Mouse (Mus musculus): Measurements from ENCODE around the gene Hmgn2. TPM values are rescaled to one million over a fixed set of nuclear protein-coding genes. Genes with fewer than 3 reads are reported as not detected.
"Not testable (repeated sequence)": the region's sequence is repeated elsewhere in the genome, so short reads cannot be mapped to it uniquely, and the experiment has no call there.

The Hmgn2 gene
- 10 to 100 TPM; 28.5 to 36.6 (median 31.6) TPM for total RNA-seq (2022)

DNA sequence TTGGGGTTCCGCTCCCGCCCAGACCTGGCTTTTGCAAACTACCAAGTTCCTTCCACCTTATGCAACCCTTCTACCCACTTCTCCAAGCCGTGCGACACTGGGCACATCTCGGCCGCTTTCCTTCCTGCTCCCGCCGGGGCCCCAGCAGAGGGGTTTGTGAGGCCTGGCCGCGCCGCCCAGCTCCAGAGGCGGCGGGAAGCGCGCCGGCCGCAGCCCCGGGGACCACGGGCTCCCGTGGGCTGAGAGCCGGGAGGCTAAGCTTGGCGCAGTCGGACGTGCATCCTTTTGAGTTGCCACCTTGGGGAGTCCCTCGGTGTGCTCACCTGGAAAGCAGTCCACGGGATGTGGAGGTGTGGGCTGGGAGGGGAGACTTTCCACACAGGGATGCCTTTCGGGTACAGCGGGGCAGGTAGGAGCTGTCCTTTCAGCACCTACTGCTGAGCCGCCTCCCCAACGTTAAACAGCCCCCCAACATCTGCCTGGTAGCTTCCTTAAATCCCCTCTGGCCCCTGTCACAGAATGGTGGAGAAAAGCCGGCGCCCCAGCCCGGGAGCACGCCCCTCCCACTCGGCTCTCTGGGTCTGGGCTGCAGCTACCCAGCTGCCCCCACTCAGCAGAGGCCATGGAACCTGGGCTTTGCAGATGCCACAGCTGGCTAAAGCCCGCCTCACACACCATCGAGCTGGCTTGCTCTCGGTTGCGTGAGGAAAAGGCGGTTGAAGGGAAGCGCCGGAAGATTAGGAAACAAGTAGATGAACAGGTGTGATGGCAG lies at the start of gene Hmgn2:
Gene Hmgn2 (minus strand): TSS at position 501 of the 772 bp plus-strand sequence.
- DNase-seq (ENCODE audit: low spot score in 2 of 2) = peak in 1 of 2 experiments; percentile 26

DNA sequence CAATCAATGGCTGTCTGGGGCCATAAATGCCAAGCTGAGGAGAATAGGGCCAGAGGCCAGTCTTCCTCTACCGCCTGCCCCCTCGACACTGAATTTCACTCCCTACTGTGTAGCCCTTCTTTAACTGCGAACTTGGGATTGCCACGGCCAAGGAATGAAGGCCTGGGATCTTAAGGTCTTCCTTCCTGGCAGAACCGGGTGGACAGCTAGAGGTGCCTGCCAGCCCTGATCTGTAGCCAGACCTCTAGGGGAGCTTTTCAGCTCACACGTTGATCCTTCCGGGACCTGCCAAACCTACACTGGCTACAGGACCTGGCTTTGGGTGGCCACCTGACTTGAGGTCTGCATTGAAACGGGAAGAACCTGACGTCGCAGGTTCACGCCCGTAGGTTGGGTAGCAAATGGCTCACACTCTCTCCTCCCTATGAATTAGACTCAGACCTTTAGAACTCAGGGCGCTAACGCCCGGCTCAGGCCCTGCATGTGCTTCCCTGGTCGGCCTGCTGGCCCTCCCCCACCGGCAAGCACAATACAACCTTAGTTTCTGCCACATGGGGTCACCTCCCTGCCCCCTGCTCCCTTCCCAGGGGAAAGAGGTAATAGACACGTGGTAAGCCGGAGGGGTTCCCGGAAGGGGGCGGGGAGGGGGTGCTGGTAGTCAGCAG lies 48.9 kb upstream of the Hmgn2 start:
- DNase-seq (ENCODE audit: low spot score in 2 of 2) = no peak

DNA sequence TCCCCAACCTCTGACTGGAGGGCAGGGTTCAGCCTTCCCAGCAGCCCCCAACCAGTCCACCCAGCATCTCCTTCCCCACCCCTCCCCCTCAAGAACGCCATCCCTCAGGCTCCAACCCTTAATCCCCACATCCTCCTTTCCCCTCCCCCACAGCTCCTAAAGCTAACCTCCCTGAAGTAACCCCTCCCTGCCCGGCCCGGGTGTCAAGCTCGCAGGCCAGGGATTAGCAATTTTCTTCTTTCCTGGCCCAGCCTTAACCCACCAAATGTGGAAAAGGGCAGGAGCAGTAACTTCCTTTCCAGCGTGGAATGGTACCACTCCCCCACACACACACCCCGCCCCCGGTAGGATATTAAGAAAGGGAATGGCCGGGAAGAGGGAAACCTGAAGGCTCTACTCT lies 48.3 kb upstream of the Hmgn2 start:
- DNase-seq (ENCODE audit: low spot score in 2 of 2) = no peak

DNA sequence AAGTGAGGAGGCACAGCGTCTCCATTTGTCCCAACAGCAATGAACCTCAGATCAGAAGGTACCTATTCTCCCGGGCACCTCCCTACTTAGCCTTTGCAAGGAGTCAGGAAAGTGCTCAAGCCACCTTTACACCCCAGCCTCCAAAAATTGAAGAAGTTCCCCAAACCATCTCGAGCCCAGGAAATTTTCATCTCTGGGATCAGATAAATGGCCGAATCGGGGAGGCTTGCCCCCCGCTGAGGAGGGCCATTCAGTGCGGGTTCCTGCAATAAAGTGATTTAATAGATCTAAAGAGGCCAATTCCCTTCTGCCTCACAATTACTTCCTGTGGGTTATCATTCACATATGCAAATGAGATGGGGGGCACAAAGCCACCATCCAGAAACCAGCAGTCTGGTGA lies 47.8 kb upstream of the Hmgn2 start:
- DNase-seq (ENCODE audit: low spot score in 2 of 2) = no peak

DNA sequence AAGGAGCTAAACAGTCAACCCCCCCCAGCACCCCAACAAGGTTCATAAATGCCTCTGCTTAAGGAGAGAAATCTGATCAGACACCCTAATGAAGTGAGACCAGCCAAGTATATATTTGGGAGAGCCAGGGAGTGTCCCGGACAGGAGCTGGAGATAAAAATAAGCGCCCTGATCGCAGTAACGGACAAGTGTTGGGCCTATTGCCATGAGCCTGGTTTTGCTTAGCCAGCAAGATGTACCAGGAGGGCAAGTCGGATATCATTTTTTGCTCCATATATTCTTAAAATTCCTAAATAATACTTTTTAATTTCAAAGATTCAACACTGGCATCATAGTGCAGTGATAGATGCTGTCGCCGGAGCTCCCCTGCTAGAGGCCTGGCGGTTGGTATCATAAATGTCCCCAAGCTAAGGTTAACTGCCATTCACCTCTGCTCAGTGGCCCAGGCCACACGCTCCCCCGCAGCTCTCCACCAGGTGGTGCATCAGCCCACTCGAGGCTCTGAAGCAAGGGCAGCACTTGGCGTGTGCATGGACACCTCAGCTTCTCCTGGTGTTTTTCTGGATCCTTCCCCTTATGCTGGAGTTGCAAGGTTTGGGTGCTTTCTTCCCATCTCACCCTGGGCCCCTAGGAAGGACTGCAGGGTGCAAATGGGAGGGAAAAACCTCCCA lies 44.5 kb upstream of the Hmgn2 start:
- peak; percentile 48 to 64 for DNase-seq (ENCODE audit: low spot score in 2 of 2)

DNA sequence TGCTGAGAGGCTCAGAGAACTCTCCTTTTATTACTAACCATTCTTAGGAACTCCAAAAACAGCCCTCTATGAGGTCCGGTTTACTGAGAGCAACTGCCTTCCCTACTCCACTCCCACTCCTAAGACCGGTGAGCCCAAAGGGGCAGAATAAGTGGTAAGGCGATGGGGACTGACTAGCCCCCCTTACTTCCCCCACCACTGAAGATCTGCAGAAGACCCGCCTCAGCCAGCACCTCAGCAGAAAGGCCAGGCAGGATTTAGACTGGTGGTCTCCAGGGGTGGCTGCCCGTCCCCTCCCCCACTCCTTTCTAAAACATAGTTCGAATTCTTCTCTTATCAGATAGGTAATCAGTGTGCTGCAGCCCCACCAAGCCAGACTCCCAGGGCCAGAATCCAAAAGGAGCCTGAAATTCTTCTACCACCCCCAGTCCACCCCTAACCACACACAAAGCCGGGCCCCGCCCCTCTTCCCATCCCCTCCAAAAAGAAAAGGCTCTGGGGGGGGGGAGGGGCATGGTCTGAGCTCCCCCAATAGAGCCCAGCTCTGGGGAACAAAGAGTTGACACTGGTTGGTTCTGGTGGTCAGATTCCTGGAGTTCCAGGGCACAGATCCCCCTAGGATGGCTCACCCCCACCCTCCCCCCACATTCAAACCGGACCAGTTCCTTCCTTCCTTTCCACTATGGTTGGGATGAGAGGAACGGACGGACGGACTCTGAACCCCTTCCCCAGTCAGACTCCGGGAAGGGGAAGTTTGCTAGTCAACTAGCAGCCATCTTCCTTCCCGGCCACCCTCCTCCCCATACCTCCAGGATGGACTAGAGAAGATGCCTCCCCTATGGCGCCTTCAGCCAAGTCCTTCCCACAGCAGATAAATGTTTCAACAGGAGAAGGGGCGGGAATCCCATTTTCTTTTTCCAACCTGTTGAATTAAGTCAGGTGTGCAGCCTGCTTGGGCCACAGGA lies 43.3 kb upstream of the Hmgn2 start:
- no peak for DNase-seq (ENCODE audit: low spot score in 2 of 2)

DNA sequence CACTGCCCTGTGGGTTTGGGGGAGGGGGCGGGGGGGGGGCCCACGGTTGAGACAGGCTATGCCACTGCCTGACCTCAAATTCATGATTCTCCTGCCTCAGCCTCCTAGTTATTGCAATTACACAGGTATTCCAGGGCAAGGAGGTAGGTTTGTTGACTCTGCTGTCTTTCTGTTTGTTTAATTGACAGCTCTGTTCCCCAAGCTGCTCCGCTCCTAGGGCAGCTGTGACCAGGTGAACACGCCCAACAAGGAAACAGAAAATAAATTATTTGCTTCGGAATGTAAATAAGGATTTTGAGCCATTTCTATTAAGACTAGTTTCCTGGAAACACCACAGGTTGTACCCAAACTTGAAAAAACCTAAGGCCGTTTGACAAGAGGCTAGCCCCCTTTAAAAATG lies 41.3 kb upstream of the Hmgn2 start:
- no peak for DNase-seq (ENCODE audit: low spot score in 2 of 2)

DNA sequence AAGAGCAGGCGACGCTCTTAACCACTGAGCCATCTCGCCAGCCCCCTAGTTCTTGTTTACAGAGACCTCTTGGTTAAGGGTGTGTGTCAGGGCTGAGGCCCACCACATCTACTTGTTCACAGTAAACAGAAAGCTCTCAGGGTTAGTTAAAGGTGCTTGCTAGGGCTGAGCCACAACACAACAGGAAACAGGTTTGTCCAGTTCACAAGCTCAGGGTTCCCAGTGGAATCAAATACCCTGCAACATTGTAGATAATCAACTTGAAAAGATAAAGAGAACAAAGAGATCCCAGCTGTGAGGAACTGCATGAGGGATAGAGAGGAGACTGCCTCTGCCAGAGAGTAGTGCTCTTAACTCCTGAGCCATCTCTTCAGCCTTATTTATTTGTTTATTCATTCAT lies 38.4 kb upstream of the Hmgn2 start:
- no peak for DNase-seq (ENCODE audit: low spot score in 2 of 2)

DNA sequence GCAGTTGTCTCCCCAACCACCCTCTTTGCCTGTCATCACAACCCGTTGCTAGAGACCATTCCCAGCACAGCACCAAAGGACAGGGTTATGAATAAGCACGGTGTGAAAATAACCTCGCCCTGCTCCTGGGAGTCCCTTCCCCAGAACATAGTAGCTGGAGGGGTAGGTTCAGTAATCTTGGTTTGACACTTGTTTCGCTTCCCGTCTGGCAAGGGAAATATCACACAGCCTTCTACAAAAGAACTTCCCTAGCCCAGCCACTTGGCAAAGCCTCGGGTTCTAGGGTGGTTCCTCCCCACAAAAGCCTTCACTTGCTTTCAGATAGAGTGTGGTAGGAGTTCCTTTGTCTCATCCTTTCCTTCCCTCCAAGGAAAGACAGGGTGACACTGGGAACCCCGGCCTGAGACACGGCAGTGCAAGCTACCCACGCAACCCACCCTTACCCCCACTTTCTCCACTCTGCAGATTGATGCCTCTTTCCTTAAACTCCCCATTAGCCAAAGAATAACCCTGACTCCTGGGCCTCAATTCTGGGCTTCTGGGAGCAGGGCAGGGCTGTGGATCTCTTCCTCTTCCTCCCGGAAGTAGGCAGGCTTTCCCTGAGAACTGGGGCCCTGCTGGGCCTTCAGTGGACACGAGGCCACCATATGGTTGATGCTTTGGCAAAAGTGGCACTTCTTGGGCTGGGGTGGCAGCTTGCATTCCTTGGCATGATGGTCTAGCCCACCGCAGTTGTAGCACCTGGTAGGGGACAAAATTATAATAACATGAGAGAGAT lies 37.3 kb upstream of the Hmgn2 start:
- no peak for DNase-seq (ENCODE audit: low spot score in 2 of 2)

DNA sequence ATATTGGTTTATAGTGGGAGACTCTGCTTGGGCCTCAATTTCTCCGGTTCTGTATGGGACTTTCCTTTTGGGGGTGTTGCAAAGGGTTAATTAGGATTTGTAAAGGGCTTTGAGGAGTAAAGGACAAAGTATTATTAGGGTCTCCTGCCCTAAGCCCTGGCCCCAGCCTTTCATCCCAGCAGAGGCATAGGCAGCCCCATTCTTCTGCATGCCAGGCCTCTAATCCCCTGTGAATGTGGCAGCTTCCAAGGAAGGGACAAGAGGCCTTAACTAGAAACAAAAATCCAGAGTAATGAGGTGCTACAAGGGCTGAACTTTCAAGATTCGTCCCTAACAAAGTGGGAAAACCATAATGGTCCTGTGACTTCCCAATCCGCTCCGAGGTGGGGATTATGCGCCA lies 34.5 kb upstream of the Hmgn2 start:
- DNase-seq (ENCODE audit: low spot score in 2 of 2) = no peak

DNA sequence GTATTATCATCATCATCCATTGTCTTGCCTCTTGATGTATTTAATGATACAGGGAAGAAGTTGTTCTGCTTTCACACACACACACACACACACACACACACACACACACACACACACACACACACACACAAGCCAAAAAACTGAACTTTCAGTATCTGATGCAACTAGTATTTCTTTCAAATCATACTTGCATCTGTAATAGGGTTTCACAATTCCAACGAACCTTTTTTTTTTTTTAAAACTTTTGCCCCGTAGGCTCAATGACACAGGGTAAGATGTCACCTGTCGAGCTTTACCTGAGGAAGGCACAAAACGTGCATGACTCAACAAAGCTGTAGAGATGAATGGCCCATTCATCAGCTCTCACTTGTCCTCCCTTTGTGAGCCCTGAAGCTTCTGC lies 33.8 kb upstream of the Hmgn2 start:
- DNase-seq (ENCODE audit: low spot score in 2 of 2) = no peak

DNA sequence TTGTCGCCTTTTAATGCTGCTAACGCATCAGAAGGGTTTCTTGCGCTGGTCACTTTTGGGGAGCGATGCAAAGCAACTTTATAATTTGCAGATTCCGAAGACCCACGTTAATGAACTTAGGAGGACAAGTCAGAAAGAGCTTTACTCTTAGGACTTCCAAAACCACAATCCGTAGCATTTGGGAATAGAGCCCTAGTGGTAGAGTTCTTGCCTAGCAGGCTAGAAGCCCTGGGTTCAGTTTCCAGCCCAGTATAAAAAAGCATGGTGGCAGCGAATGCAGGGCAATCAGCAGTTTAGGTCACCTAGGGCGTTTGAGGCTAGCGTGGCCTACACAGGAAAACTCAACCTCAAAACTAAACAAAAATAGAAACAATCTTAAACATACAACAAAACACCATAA lies 33.3 kb upstream of the Hmgn2 start:
- DNase-seq (ENCODE audit: low spot score in 2 of 2) = no peak

DNA sequence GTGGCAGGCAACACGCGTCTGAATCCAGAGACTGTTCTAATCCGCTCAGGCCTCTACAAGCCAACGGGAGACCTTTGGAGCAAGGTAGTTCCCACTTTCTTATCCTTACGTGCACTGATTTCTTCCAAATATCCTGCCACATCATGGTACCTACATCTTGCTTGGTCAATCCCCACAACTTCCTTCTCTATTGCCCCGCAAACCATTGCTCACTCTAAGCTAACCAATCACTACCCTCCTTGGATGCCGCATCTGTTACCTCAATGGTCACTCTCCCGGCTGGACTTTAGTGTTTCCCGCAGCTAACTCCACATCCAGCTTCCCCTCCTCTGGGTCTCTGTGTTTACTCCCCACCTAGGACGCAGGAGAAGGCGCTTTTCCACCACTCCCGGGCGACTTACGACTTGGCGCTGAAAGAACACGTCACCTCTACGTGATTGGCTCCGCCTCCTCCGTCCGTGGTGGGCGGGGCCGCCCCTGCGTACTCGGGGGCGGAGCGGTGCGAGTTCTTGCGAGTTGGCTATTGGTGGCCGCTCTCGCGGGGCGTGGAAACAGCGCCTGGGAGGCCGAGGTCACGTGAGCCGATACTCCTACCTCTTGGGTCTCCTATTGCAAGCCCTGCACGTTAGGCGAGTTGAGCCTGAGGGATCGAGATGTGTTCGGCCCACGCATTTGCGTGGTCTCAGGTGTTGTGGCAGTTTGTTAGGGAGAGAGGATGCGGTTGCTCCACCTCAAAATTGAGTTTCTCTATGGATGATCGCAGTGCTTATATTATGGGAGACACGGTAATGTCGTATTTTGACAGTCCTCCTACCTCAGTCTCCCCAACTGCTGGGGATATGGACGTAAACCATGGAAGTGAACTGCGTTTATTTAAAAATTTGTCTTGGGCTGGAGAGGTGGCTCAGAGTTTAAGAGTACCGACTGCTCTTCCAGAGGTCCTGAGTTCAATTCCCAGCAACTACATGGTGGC lies 32.3 kb upstream of the Hmgn2 start, which contains the start of gene Dhdds:
Gene Dhdds (minus strand): TSS at position 453 of the 973 bp plus-strand sequence.
- peak; percentile 92 to 95 for DNase-seq (ENCODE audit: low spot score in 2 of 2)

DNA sequence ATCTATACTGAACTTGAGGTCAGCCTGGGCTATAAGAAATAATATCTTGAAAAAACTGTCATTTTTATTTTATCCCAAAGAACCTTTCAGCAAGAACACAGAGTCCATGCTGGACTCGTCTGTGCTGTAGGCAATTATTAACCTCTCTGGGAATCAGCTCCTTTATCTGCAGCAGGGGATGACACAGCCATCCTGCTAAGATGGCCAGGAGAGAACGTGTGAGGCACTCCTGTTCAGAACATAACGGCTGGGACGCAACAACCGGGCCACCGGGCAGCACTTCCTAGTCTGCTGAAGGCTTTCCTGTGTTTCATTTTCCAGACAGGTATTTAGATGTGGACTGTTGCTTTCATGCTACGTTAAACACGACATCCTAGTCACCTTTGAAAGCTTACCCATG lies 26.2 kb upstream of the Hmgn2 start:
- DNase-seq (ENCODE audit: low spot score in 2 of 2) = no peak

DNA sequence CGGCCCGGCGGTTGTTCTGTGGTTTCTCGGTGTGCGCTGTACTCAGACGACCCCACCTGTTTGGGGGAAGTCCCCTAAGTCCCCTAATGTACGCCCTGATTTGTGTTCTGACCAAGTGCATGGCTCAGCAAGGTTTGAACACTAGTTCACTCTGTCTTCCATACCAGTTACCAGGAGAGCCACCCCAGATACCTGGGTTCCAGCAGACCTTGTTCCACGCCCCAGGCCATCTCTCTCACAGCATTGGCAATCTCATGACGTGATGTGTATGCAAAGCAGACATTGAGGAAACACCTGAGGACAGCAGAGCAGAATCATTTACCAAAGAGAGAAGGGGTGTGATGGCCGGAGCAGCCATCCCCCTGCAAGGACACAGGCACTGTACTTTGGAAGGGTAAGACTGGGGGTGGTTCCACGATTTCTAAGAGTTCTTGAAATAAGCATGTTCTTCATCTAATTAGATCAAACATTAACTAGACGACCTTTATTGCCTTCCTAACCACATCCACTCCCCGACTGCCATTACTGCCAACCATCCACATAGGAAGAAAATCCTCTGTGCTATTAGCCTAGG lies 22.7 kb upstream of the Hmgn2 start:
- no peak for DNase-seq (ENCODE audit: low spot score in 2 of 2)

DNA sequence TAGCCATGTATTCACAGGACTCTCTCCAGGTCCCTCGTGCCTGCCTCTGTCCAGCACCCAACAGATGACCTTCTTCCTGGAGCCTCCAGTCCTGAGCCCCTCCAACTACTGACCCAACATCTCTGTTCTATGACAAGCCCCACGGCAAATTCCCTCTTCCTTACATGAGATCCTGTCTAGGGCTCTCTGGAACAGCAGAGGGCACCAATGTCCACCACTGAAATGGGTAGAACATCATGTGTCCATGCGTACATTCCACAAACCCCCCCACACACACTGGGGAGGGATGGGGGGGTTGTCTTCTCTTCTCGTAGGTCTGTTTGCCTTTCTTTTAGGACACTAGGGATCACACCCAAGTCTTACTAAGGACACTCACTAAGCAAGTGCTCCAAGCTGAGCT lies 21.6 kb upstream of the Hmgn2 start:
- DNase-seq (ENCODE audit: low spot score in 2 of 2) = no peak

DNA sequence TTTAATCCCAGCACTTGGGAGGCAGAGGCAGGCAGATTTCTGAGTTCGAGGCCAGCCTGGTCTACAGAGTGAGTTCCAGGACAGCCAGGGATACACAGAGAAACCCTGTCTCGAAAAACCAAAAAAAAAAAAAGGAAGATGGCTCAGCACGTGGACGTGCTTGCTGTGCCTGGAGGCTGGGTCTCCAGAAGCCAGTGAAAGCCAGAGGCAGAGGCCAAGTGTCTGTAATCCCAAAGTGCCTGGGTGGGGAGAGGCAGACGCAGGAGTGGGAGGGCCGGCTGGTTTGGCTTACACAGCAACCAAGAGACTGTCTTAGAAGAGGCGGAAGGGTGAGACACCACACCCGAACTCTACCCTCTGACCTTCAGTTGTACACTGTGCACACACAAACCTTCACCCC lies 19.8 kb upstream of the Hmgn2 start:
- DNase-seq (ENCODE audit: low spot score in 2 of 2) = not testable (repeated sequence)

DNA sequence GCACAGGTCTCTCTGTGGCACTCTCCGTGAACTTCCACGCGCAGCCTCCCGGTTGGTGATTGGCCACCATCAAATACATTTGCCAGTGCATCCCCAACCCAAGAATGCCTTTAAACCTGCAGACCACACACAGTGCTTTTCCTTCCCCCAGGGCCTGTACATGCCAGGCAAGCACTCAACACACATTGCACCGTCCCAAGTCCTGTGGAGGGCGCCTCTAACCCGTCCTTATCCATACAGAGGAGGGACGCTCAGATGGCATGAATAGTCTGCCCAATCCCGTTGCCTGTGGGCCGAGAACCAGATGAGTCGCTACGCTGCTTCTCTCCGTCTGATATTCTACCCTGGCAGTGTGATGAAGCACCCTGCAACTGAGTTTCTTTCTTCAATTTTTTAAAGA lies 14.5 kb upstream of the Hmgn2 start:
- DNase-seq (ENCODE audit: low spot score in 2 of 2) = no peak

DNA sequence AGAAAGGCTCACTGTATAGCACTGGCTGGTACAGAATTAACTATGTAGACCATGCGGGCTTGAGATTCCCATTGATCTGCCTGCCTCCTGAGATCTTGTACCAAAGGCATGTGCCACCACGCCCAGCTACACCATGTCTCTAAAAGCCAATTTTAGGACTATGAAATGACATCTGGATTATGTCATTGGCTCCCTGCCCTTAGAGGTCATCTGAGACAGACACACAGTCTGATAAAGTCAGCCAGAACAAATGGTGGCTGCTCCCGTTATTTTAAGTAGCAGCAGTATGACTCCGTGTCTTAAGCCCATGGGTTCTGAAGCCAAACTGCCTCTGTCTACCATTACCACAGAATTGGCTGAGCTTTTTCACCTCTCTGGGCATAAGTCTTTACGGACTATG lies 12.0 kb upstream of the Hmgn2 start:
- no peak for DNase-seq (ENCODE audit: low spot score in 2 of 2)
